Mouse (Mus musculus) stomach, postnatal 0 days (tissue): Measurements from ENCODE around the gene Rpl10.

Source experiments
- CTCF ChIP-seq: IDR thresholded peaks from 2 replicates; pipeline ENCODE4 v1.5.1; 2016; ENCODE audit warnings: antibody characterized with exemption, low read depth, mild to moderate bottlenecking, moderate library complexity
- EP300 ChIP-seq: optimal IDR thresholded peaks from 2 replicates; pipeline ENCODE3; 2016; ENCODE audit warnings: antibody characterized with exemption

- no peak for TF ChIP-seq CTCF
- no peak for TF ChIP-seq EP300
Observed at GRCm38 (mm10) chrX:74244614-74245083, 26.0 kb upstream of the Rpl10 start.
